Comparison of ENCODE assay signal across 8 mouse cellular contexts in the genomic region with DNA sequence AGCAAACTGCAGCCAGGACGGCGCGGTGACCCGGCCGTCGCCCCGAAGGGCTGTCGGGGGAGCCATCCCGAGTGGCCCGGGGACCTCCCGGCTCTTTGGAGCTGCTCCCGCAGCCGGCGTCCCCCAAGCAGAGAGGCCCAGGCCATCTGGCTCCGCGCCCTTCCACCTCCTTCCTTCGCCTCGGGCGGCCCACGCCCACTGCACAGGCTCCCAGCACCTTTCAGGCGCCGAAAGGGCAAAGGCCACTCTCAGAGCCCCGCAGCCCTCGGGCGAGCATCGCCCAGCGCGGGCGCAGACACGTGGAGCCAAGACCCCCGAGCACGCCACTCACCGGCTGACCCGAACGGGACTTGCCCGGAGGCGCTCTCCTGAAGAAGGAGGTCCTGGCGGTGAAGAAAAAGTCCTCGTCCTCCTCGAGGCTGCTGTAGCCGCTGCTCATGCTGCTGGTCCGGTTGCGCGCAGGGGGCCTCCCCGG. TPM values are rescaled to one million over a fixed set of nuclear protein-coding genes. Genes with fewer than 3 reads are reported as not detected.
DNase-seq lines count a peak whose midpoint lies in the region; ATAC-seq and TF ChIP-seq lines count a peak whose summit lies in the region.

No protein-coding gene starts in this region.

- no peak for TF ChIP-seq POLR2A in spleen, adult 2 months (IDR thresholded peaks at IDR 0.05; ENCODE audit: low read depth, low read length)
- no peak for TF ChIP-seq POLR2A in small intestine, adult 2 months (IDR thresholded peaks at IDR 0.05; ENCODE audit: low read depth, low read length)

- peaks cover 18% of the 10 kb centered on the region; the same call in 1 of the 2 replicates for H3K4me1 ChIP-seq in spleen, adult 2 months (ENCODE audit: control insufficient read depth, insufficient read depth, insufficient read length)
- H3K4me1 ChIP-seq in heart, embryonic 12.5 days (replicated peaks): peaks cover 39% of the 10 kb centered on the region
- peaks cover 57% of the 10 kb centered on the region for H3K4me1 ChIP-seq in kidney, embryonic 15.5 days
- H3K4me1 ChIP-seq in small intestine, adult 2 months (ENCODE audit: control insufficient read depth, insufficient read depth, insufficient read length, low read length): peaks cover 18% of the 10 kb centered on the region

- H3K36me3 ChIP-seq in spleen, adult 2 months (ENCODE audit: control insufficient read depth, insufficient read depth, low read length): no peaks in the 10 kb centered on the region
- H3K36me3 ChIP-seq in heart, embryonic 12.5 days: no peaks in the 10 kb centered on the region
- H3K36me3 ChIP-seq in kidney, embryonic 15.5 days: no peaks in the 10 kb centered on the region
- no peaks in the 10 kb centered on the region for H3K36me3 ChIP-seq in small intestine, adult 2 months (ENCODE audit: control insufficient read depth, insufficient read depth, low read length)

- under 1% methylated on average over 45 of the region's 45 CpGs for WGBS in spleen, adult 2 months
- under 1% methylated on average over 43 of the region's 45 CpGs for WGBS in heart, embryonic 12.5 days
- WGBS in kidney, embryonic 15.5 days: under 1% methylated on average over 44 of the region's 45 CpGs
- under 1% methylated on average over 45 of the region's 45 CpGs for WGBS in small intestine, adult 2 months

- no peaks in the 10 kb centered on the region for H3K9me3 ChIP-seq in heart, embryonic 12.5 days (replicated peaks)
- no peaks in the 10 kb centered on the region for H3K9me3 ChIP-seq in kidney, embryonic 15.5 days (replicated peaks)

- peak overlapping the region; percentile 95 for H3K4me3 ChIP-seq in spleen, adult 2 months (ENCODE audit: extremely low read depth, insufficient read depth, insufficient read length)
- H3K4me3 ChIP-seq in heart, embryonic 12.5 days: peak overlapping the region; percentile 76
- H3K4me3 ChIP-seq in kidney, embryonic 15.5 days (replicated peaks): peak overlapping the region; percentile 83
- peak overlapping the region; percentile 79 for H3K4me3 ChIP-seq in small intestine, adult 2 months (ENCODE audit: low read depth, low read length)

- peak overlapping the region; percentile 77 for H3K4me2 ChIP-seq in heart, embryonic 12.5 days
- H3K4me2 ChIP-seq in kidney, embryonic 15.5 days: peak overlapping the region; percentile 93

- no peak for TF ChIP-seq CTCF in spleen, adult 2 months (IDR thresholded peaks at IDR 0.05; ENCODE audit: extremely low read depth, insufficient read depth, insufficient read length, insufficient replicate concordance)
- TF ChIP-seq CTCF in small intestine, adult 2 months (IDR thresholded peaks at IDR 0.05; ENCODE audit: extremely low read depth, insufficient read length, insufficient replicate concordance, low read depth, low read length): no peak

- peak overlapping the region; percentile 90 for H3K9ac ChIP-seq in heart, embryonic 12.5 days
- peak overlapping the region; percentile 87 for H3K9ac ChIP-seq in kidney, embryonic 15.5 days

- no peaks in the 10 kb centered on the region for H3K27me3 ChIP-seq in spleen, adult 2 months (ENCODE audit: control insufficient read depth, insufficient read depth, low read length)
- H3K27me3 ChIP-seq in heart, embryonic 12.5 days (replicated peaks): no peaks in the 10 kb centered on the region
- no peaks in the 10 kb centered on the region for H3K27me3 ChIP-seq in kidney, embryonic 15.5 days
- H3K27me3 ChIP-seq in small intestine, adult 2 months (ENCODE audit: control insufficient read depth, insufficient read depth, low read length): no peaks in the 10 kb centered on the region

- peak in 1 of 2 experiments; percentile 45 for DNase-seq in spleen, adult 2 months (ENCODE audit: low read depth in 1 of 2, low spot score in 2 of 2)
- DNase-seq in spleen, adult 12 weeks (ENCODE audit: low spot score): no peak
- peak; percentile 88 for DNase-seq in embryo, embryonic 9.5 days (ENCODE audit: extremely low spot score)
- DNase-seq in lung, postnatal 25 days (ENCODE audit: low spot score): peak; percentile 66
- no peak for DNase-seq in frontal cortex, postnatal 14 days (ENCODE audit: low spot score in 2 of 2)

- peak overlapping the region; percentile 83 for H3K27ac ChIP-seq in spleen, adult 2 months (ENCODE audit: insufficient read depth, low read length)
- peak overlapping the region; percentile 92 for H3K27ac ChIP-seq in heart, embryonic 12.5 days (ENCODE audit: poor library complexity, severe bottlenecking)
- H3K27ac ChIP-seq in kidney, embryonic 15.5 days: peak overlapping the region; percentile 88
- H3K27ac ChIP-seq in small intestine, adult 2 months (ENCODE audit: insufficient read depth, low read depth, low read length): peak overlapping the region; percentile 74

- ATAC-seq in heart, embryonic 12.5 days (ENCODE audit: insufficient number of reproducible peaks, low FRiP score): peak; percentile 40
- peak; percentile 53 for ATAC-seq in kidney, embryonic 15.5 days (replicated peaks; ENCODE audit: low FRiP score)

RNA-seq across cellular contexts. Expression of a gene that starts 0.4 kb away (rescaled TPM):
- 20.4 and 26.2 TPM in 2 replicates for polyA plus RNA-seq in spleen, adult 2 months (2012; rRNA removed)
- polyA plus RNA-seq in heart, embryonic 12.5 days (2016; fragmentation: Nextera tagmentation; extraction: Ambion mirVana): 27.0 and 28.1 TPM in 2 replicates
- 13.8 and 14.7 TPM in 2 replicates for polyA plus RNA-seq in kidney, embryonic 15.5 days (2015; fragmentation: Nextera tagmentation; extraction: Ambion mirVana)
- 16.5 and 25.8 TPM in 2 replicates for polyA plus RNA-seq in small intestine, adult 2 months (2012; rRNA removed)

Comparison
In these comparisons a context has a peak if more than half of its experiments do, and no peak if none do; other contexts are left out.
1. DNase-seq: peak in embryo, embryonic 9.5 days (single experiment) and lung, postnatal 25 days (single experiment); none in spleen, adult 12 weeks (single experiment) and frontal cortex, postnatal 14 days (0 of 2).
2. Peak in every context shown above with its lines, with median percentiles within 50 percentile points of each other: H3K27ac ChIP-seq and H3K4me3 ChIP-seq.